Mouse (Mus musculus) spleen, adult 2 months (tissue): ENCODE measurements around the gene Atg2b. TPM values are rescaled to one million over a fixed set of nuclear protein-coding genes. Genes with fewer than 3 reads are reported as not detected.
A peak's percentile ranks its signal among the peaks of the same experiment; 100 is the strongest.

ENCODE experiments used
- DNase-seq, 2 experiments: peaks; one replicate each; pipeline versions ENCODE4 v3.0.0 to v3.0.0-alpha.2; 2012 to 2021; ENCODE audit warnings: low spot score in 2 of 2, low read depth in 1 of 2
- H3K27ac ChIP-seq: fragments of 200-500 bp; 2 replicates; pipeline ENCODE4 v1.5.1; 2012; ENCODE audit warnings: low read length, inconsistent platforms; ENCODE audit not compliant: insufficient read depth
- H3K27me3 ChIP-seq: fragments of 200-500 bp; 2 replicates; pipeline ENCODE4 v1.6.1; 2012; ENCODE audit warnings: mild to moderate bottlenecking, moderate library complexity, low read length, inconsistent platforms; ENCODE audit not compliant: control insufficient read depth, insufficient read depth
- H3K36me3 ChIP-seq: fragments of 200-500 bp; 2 replicates; pipeline ENCODE4 v1.6.1; 2012; ENCODE audit warnings: mild to moderate bottlenecking, low read length, inconsistent platforms; ENCODE audit not compliant: control insufficient read depth, insufficient read depth
- H3K4me1 ChIP-seq: fragments of 200-500 bp; 2 replicates; pipeline ENCODE4 v1.6.1; 2011; ENCODE audit warnings: inconsistent platforms; ENCODE audit not compliant: control insufficient read depth, insufficient read depth, insufficient read length
- H3K4me3 ChIP-seq: fragments of 200-500 bp; 2 replicates; pipeline ENCODE4 v1.5.1; 2011; ENCODE audit warnings: mild to moderate bottlenecking, inconsistent platforms; ENCODE audit not compliant: insufficient read depth, insufficient read length; ENCODE audit errors: extremely low read depth
- CTCF ChIP-seq: fragments of 200-500 bp; IDR thresholded peaks from 2 replicates; pipeline ENCODE4 v1.5.1; 2011; ENCODE audit warnings: mild to moderate bottlenecking, inconsistent platforms; ENCODE audit not compliant: insufficient read depth, insufficient read length, insufficient replicate concordance; ENCODE audit errors: extremely low read depth
- POLR2A ChIP-seq: fragments of 200-500 bp; IDR thresholded peaks from 2 replicates; pipeline ENCODE4 v1.6.1; 2011; ENCODE audit warnings: low read depth, low read length, inconsistent platforms
- WGBS: fragments of 180-500 bp; shearing (Covaris S2); methylation state at CpG from one replicate; pipeline ENCODE4 v1.1.7; 2018; 5-methylcytosine and 5-hydroxymethylcytosine counted together
- polyA plus RNA-seq: library from polyadenylated mRNA; depleted of rRNA; stranded (reverse); fragments of >200 nt; gene quantifications from 2 replicates; pipeline ENCODE4 v1.2.3, GENCODE M21; 2012

Atg2b gene
- polyA plus RNA-seq, 1 experiment: 11.6 TPM

- no peak for TF ChIP-seq POLR2A
- no peak for TF ChIP-seq CTCF
- 62% methylated on average over 10 of the region's 10 CpGs for WGBS
- H3K36me3 ChIP-seq: no peaks in the 10 kb centered on the region
- no peaks in the 10 kb centered on the region for H3K27me3 ChIP-seq
- H3K27ac ChIP-seq: no peak overlapping the region
- DNase-seq: no peak
- H3K4me1 ChIP-seq: peaks cover 12% of the 10 kb centered on the region; the same call in 1 of the 2 replicates
- no peak overlapping the region for H3K4me3 ChIP-seq
Measured at GRCm38 (mm10) chr12:105598503-105598902, 86.5 kb downstream of the Atg2b start.

- Histone ChIP-seq H3K27ac (0 out of 2 replicates have a peak overlapping the region, but pooled peaks have one; percentile 11), H3K27me3 (no peaks in the 10 kb centered on the region), H3K4me1 (peaks cover 12% of the 10 kb centered on the region; the same call in 1 of the 2 replicates), H3K36me3 (no peaks in the 10 kb centered on the region), H3K4me3 (no peak overlapping the region)
- no peak for TF ChIP-seq CTCF
- no peak for TF ChIP-seq POLR2A
- WGBS: 41% methylated on average over 8 of the region's 8 CpGs
- DNase-seq: peak; percentile 14 to 86
Measured at GRCm38 (mm10) chr12:105597135-105597534, 87.9 kb downstream of the Atg2b start.

GRCm38 (mm10) chr12:105593471-105593870, 91.5 kb downstream of the Atg2b start:
- Histone ChIP-seq H3K36me3 (no peaks in the 10 kb centered on the region), H3K4me3 (no peak overlapping the region), H3K27me3 (no peaks in the 10 kb centered on the region), H3K4me1 (peaks cover 12% of the 10 kb centered on the region; the same call in 1 of the 2 replicates), H3K27ac (no peak overlapping the region)
- 85% methylated on average over 4 of the region's 4 CpGs for WGBS
- no peak for DNase-seq
- no peak for TF ChIP-seq CTCF
- no peak for TF ChIP-seq POLR2A

GRCm38 (mm10) chr12:105592361-105592761, 92.7 kb downstream of the Atg2b start:
- Histone ChIP-seq H3K4me3 (no peak overlapping the region), H3K4me1 (peaks cover 6% of the 10 kb centered on the region; the same call in 1 of the 2 replicates), H3K27ac (no peak overlapping the region), H3K27me3 (no peaks in the 10 kb centered on the region), H3K36me3 (no peaks in the 10 kb centered on the region)
- no peak for DNase-seq
- 96% methylated on average over 23 of the region's 23 CpGs for WGBS
- TF ChIP-seq CTCF: no peak
- no peak for TF ChIP-seq POLR2A

GRCm38 (mm10) chr12:105590786-105591185, 94.2 kb downstream of the Atg2b start:
- H3K27me3 ChIP-seq: no peaks in the 10 kb centered on the region
- 85% methylated on average over 7 of the region's 7 CpGs for WGBS
- TF ChIP-seq POLR2A (no peak), CTCF (no peak)
- no peak for DNase-seq
- H3K4me3 ChIP-seq: no peak overlapping the region
- H3K27ac ChIP-seq: no peak overlapping the region
- no peaks in the 10 kb centered on the region for H3K4me1 ChIP-seq
- H3K36me3 ChIP-seq: no peaks in the 10 kb centered on the region

- no peaks in the 10 kb centered on the region for H3K36me3 ChIP-seq
- no peak overlapping the region for H3K4me3 ChIP-seq
- no peaks in the 10 kb centered on the region; the same call in 1 of the 2 replicates for H3K4me1 ChIP-seq
- 82% methylated on average over 8 of the region's 8 CpGs for WGBS
- no peak for TF ChIP-seq CTCF
- no peak for DNase-seq
- no peaks in the 10 kb centered on the region for H3K27me3 ChIP-seq
- no peak overlapping the region for H3K27ac ChIP-seq
Measured at GRCm38 (mm10) chr12:105587526-105587925, 97.5 kb downstream of the Atg2b start.

- Histone ChIP-seq H3K27me3 (no peaks in the 10 kb centered on the region), H3K36me3 (no peaks in the 10 kb centered on the region), H3K27ac (no peak overlapping the region), H3K4me1 (no peaks in the 10 kb centered on the region; the same call in 1 of the 2 replicates), H3K4me3 (no peak overlapping the region)
- DNase-seq: peak in 1 of 2 experiments; percentile 14
- TF ChIP-seq POLR2A (no peak), CTCF (peak; percentile 74; the same call in 1 of the 2 replicates)
- 24% methylated on average over 12 of the region's 12 CpGs for WGBS
Measured at GRCm38 (mm10) chr12:105584851-105585250, 100.2 kb downstream of the Atg2b start.

- WGBS: 23% methylated on average over 2 of the region's 2 CpGs
- no peak overlapping the region for H3K4me3 ChIP-seq
- TF ChIP-seq CTCF (no peak), POLR2A (no peak)
- H3K27ac ChIP-seq: no peak overlapping the region
- H3K27me3 ChIP-seq: no peaks in the 10 kb centered on the region
- H3K4me1 ChIP-seq: no peaks in the 10 kb centered on the region; the same call in 1 of the 2 replicates
- H3K36me3 ChIP-seq: no peaks in the 10 kb centered on the region
- DNase-seq: no peak
Measured at GRCm38 (mm10) chr12:105583484-105583883, 101.5 kb downstream of the Atg2b start.
